Mouse (Mus musculus) MEL (cell line): ENCODE measurements around the gene Ugt1a1. TPM values are rescaled to one million over a fixed set of nuclear protein-coding genes. Genes with fewer than 3 reads are reported as not detected.
"Not testable (repeated sequence)": the region's sequence is repeated elsewhere in the genome, so short reads cannot be mapped to it uniquely, and the experiment has no call there.

Source experiments
- DNase-seq: peaks from one replicate; pipeline ENCODE4 v3.0.0; 2011; ENCODE audit warnings: low read depth, low spot score
- H3K27ac ChIP-seq: 2 replicates; pipeline ENCODE4 v1.5.1; 2012; ENCODE audit warnings: low read depth, mild to moderate bottlenecking, control low read depth, low read length, moderate library complexity; ENCODE audit not compliant: control insufficient read depth
- H3K27me3 ChIP-seq, 2 experiments: fragments of 150-350 bp in 1 of 2; sonication (generic) in 1 of 2; 2 replicates each; pipeline ENCODE4 v1.6.1; 2012; ENCODE audit warnings: low read length in 2 of 2, mild to moderate bottlenecking in 2 of 2, improper control_type of control experiment in 1 of 2, moderate library complexity in 1 of 2; ENCODE audit not compliant: insufficient read depth in 2 of 2, control insufficient read depth in 1 of 2
- H3K36me3 ChIP-seq, 2 experiments: 2 replicates each; pipeline ENCODE4 v1.6.1; 2012 to 2014; ENCODE audit warnings: low read length in 2 of 2, improper control_type of control experiment in 1 of 2, inconsistent platforms in 1 of 2, mild to moderate bottlenecking in 1 of 2; ENCODE audit not compliant: insufficient read depth in 2 of 2, control insufficient read depth in 1 of 2
- H3K4me1 ChIP-seq, 2 experiments: fragments of 150-350 bp in 1 of 2; sonication (generic) in 1 of 2; 2 replicates each; pipeline ENCODE4 v1.6.1; 2012; ENCODE audit warnings: low read length in 2 of 2, improper control_type of control experiment in 1 of 2, mild to moderate bottlenecking in 1 of 2; ENCODE audit not compliant: insufficient read depth in 2 of 2, control insufficient read depth in 1 of 2
- H3K4me3 ChIP-seq, 2 experiments: fragments of 150-350 bp in 1 of 2; sonication (generic) in 1 of 2; 2 replicates each; pipeline ENCODE4 v1.5.1; 2012; ENCODE audit warnings: low read depth in 2 of 2, low read length in 2 of 2, mild to moderate bottlenecking in 2 of 2, moderate library complexity in 2 of 2, control low read depth in 1 of 2, improper control_type of control experiment in 1 of 2; ENCODE audit not compliant: control insufficient read depth in 1 of 2, insufficient read depth in 1 of 2
- H3K79me2 ChIP-seq: 2 replicates; pipeline ENCODE4 v1.6.1; 2012; ENCODE audit warnings: mild to moderate bottlenecking, low read length, moderate library complexity; ENCODE audit not compliant: control insufficient read depth, poor library complexity, insufficient read depth
- H3K9ac ChIP-seq: 2 replicates; pipeline ENCODE4 v1.6.1; 2012; ENCODE audit warnings: low read depth, mild to moderate bottlenecking, control low read depth, low read length, moderate library complexity; ENCODE audit not compliant: control insufficient read depth, poor library complexity, severe bottlenecking
- H3K9me3 ChIP-seq: fragments of 150-350 bp; sonication (generic); replicated peaks from 2 replicates; pipeline ENCODE4 v1.6.1; 2012; ENCODE audit warnings: mild to moderate bottlenecking, low read length, improper control_type of control experiment, moderate library complexity; ENCODE audit not compliant: insufficient read depth
- BHLHE40 ChIP-seq: IDR thresholded peaks from 2 replicates; pipeline ENCODE4 v1.6.1; 2012; ENCODE audit warnings: low read depth, mild to moderate bottlenecking, inconsistent platforms, low read length, improper control_type of control experiment, borderline replicate concordance
- E2F4 ChIP-seq: IDR thresholded peaks from 2 replicates; pipeline ENCODE4 v1.6.1; 2011; ENCODE audit warnings: low read depth, low read length, improper control_type of control experiment, borderline replicate concordance
- ELF1 ChIP-seq: IDR thresholded peaks from 2 replicates; pipeline ENCODE4 v1.6.1; 2014; ENCODE audit warnings: low read depth, mild to moderate bottlenecking, inconsistent platforms, low read length, improper control_type of control experiment, moderate library complexity
- ETS1 ChIP-seq: IDR thresholded peaks from 2 replicates; pipeline ENCODE4 v1.6.1; 2012; ENCODE audit warnings: low read depth, mild to moderate bottlenecking, inconsistent platforms, low read length, improper control_type of control experiment, moderate library complexity
- GABPA ChIP-seq: IDR thresholded peaks from 2 replicates; pipeline ENCODE4 v1.6.1; 2012; ENCODE audit warnings: low read depth, mild to moderate bottlenecking, inconsistent platforms, low read length, improper control_type of control experiment, moderate library complexity
- HCFC1 ChIP-seq: IDR thresholded peaks from 2 replicates; pipeline ENCODE4 v1.6.1; 2012; ENCODE audit warnings: low read depth, mild to moderate bottlenecking, inconsistent platforms, low read length, improper control_type of control experiment, moderate library complexity
- JUND ChIP-seq: IDR thresholded peaks from 2 replicates; pipeline ENCODE4 v1.6.1; 2011; ENCODE audit warnings: low read depth, mild to moderate bottlenecking, improper control_type of control experiment, low read length
- KAT2A ChIP-seq: conservative IDR thresholded peaks from 2 replicates; pipeline ENCODE4 v1.6.1; 2012; ENCODE audit warnings: low read depth, low read length, improper control_type of control experiment, inconsistent platforms
- MAZ ChIP-seq: IDR thresholded peaks from 2 replicates; pipeline ENCODE4 v1.6.1; 2012; ENCODE audit warnings: low read depth, mild to moderate bottlenecking, inconsistent platforms, low read length, improper control_type of control experiment
- NELFE ChIP-seq: IDR thresholded peaks from 2 replicates; pipeline ENCODE4 v1.6.1; 2011; ENCODE audit warnings: low read depth, low read length, improper control_type of control experiment
- POLR2AphosphoS2 ChIP-seq: IDR thresholded peaks from 2 replicates; pipeline ENCODE4 v1.6.1; 2011; ENCODE audit warnings: low read length, improper control_type of control experiment
- RCOR1 ChIP-seq: IDR thresholded peaks from 2 replicates; pipeline ENCODE4 v1.6.1; 2012; ENCODE audit warnings: low read depth, mild to moderate bottlenecking, inconsistent platforms, low read length, improper control_type of control experiment
- TBP ChIP-seq: IDR thresholded peaks from 2 replicates; pipeline ENCODE4 v1.8.0; 2011; ENCODE audit warnings: low read depth, low read length, improper control_type of control experiment
- TCF12 ChIP-seq: IDR thresholded peaks from 2 replicates; pipeline ENCODE4 v1.6.1; 2014; ENCODE audit warnings: low read depth, mild to moderate bottlenecking, inconsistent platforms, low read length, improper control_type of control experiment, moderate library complexity
- UBTF ChIP-seq: IDR thresholded peaks from 2 replicates; pipeline ENCODE4 v1.6.1; 2012; ENCODE audit warnings: low read depth, mild to moderate bottlenecking, inconsistent platforms, low read length, improper control_type of control experiment, moderate library complexity, borderline replicate concordance; ENCODE audit not compliant: insufficient read depth
- USF2 ChIP-seq, 2 experiments: IDR thresholded peaks; 2 replicates each; pipeline ENCODE4 v1.6.1; 2011 to 2012; ENCODE audit warnings: improper control_type of control experiment in 2 of 2, low read length in 2 of 2, borderline replicate concordance in 1 of 2, inconsistent platforms in 1 of 2, low read depth in 1 of 2, mild to moderate bottlenecking in 1 of 2; ENCODE audit not compliant: insufficient read depth in 1 of 2
- ZNF384 ChIP-seq: IDR thresholded peaks from 2 replicates; pipeline ENCODE4 v1.6.1; 2012; ENCODE audit warnings: low read depth, mild to moderate bottlenecking, inconsistent platforms, low read length, improper control_type of control experiment
- polyA plus RNA-seq, 2 experiments: library from polyadenylated mRNA; stranded (reverse) in 1 of 2; unstranded in 1 of 2; fragments of >175 nt in 1 of 2; fragments of >200 nt in 1 of 2; gene quantifications; 2 replicates each; pipeline versions ENCODE4 v1.2.1 to v1.2.4; 2012; ENCODE audit warnings: low replicate concordance in 2 of 2, low read depth in 1 of 2; ENCODE audit not compliant: insufficient read length in 2 of 2, insufficient read depth in 1 of 2, missing spikeins in 1 of 2
- total RNA-seq: library from RNA; depleted of rRNA; stranded (reverse); fragments of 300-350 nt; gene quantifications from 2 replicates; pipeline ENCODE4 v1.2.3, GENCODE M21; 2012

Gene Ugt1a1
- total and polyA plus RNA-seq, 3 experiments: not detected

- Histone ChIP-seq H3K9ac (no peak overlapping the region), H3K27ac (no peak overlapping the region), H3K36me3 (no peaks in the 10 kb centered on the region), H3K79me2 (no peaks in the 10 kb centered on the region), H3K9me3 (no peaks in the 10 kb centered on the region), H3K4me3 (no peak overlapping the region), H3K4me1 (no peaks in the 10 kb centered on the region), H3K27me3 (no peaks in the 10 kb centered on the region)
- no peak for TF ChIP-seq UBTF
- TF ChIP-seq NELFE: no peak
- no peak for TF ChIP-seq BHLHE40
- no peak for TF ChIP-seq GABPA
- no peak for TF ChIP-seq MAZ
- TF ChIP-seq POLR2AphosphoS2: no peak
- no peak for DNase-seq
Observed at GRCm38 (mm10) chr1:88220336-88220735, 8.6 kb downstream of the Ugt1a1 start.

GRCm38 (mm10) chr1:88222216-88222615 lies 10.5 kb downstream of the Ugt1a1 start:
- H3K4me1 ChIP-seq: no peaks in the 10 kb centered on the region
- no peak overlapping the region for H3K27ac ChIP-seq
- H3K27me3 ChIP-seq: no peaks in the 10 kb centered on the region
- no peak for TF ChIP-seq ETS1
- TF ChIP-seq TBP: no peak
- TF ChIP-seq GABPA: no peak
- no peak for TF ChIP-seq E2F4
- no peak for TF ChIP-seq ELF1
- no peak for TF ChIP-seq POLR2AphosphoS2
- no peak for TF ChIP-seq RCOR1
- no peak for TF ChIP-seq TCF12
- no peak for TF ChIP-seq ZNF384
- TF ChIP-seq KAT2A: no peak
- no peak for TF ChIP-seq USF2 (IDR thresholded peaks at IDR 0.05; ENCODE audit: borderline replicate concordance in 1 of 2, insufficient read depth in 1 of 2, low read depth in 1 of 2, low read length in 2 of 2)
- TF ChIP-seq JUND: no peak
- TF ChIP-seq HCFC1: no peak
- H3K9me3 ChIP-seq: no peaks in the 10 kb centered on the region
- no peak overlapping the region for H3K4me3 ChIP-seq
- H3K79me2 ChIP-seq: no peaks in the 10 kb centered on the region
- no peak overlapping the region for H3K9ac ChIP-seq
- no peaks in the 10 kb centered on the region for H3K36me3 ChIP-seq
- no peak for DNase-seq

- H3K9me3 ChIP-seq, H3K4me1 ChIP-seq, H3K9ac ChIP-seq: not testable (repeated sequence)
Observed at GRCm38 (mm10) chr1:88223011-88223515, 11.3 kb downstream of the Ugt1a1 start.

More at GRCm38 (mm10) chr1:88223011-88223515, 11.3 kb downstream of the Ugt1a1 start:
- H3K79me2 ChIP-seq, H3K36me3 ChIP-seq, H3K27me3 ChIP-seq, H3K27ac ChIP-seq, H3K4me3 ChIP-seq, DNase-seq: not testable (repeated sequence)
